Mouse (Mus musculus) lung, adult 2 months (tissue): ENCODE measurements around the gene Clec4b1.
"Not testable (repeated sequence)": the region's sequence is repeated elsewhere in the genome, so short reads cannot be mapped to it uniquely, and the experiment has no call there.

Source experiments
- CTCF ChIP-seq: fragments of 200-500 bp; IDR thresholded peaks from 2 replicates; pipeline ENCODE4 v1.5.1; 2011; ENCODE audit warnings: mild to moderate bottlenecking, low read length, control low read depth; ENCODE audit not compliant: insufficient read depth
- POLR2A ChIP-seq: fragments of 200-500 bp; IDR thresholded peaks from 2 replicates; pipeline ENCODE4 v1.6.1; 2011; ENCODE audit warnings: low read depth, mild to moderate bottlenecking, control low read depth, low read length, borderline replicate concordance; ENCODE audit errors: extremely low read depth

DNA sequence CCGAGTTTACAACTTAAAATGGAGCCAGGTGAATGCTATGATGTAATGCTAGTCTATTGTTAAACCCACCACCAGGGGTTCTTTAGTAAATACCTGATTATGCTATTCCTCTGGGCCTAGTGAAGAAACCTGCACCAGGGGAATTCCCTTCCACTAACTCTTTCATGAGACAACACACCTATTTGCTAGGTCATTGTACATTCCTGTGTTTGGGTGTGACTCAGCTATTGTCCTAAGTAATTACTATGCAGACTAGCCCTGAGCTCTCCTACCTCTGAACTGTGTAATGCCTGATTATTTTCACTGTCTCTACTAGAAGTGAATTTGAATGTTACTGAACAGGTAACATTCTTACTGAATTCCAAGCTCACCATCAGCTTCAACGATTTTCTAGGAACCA, 45.1 kb upstream of the Clec4b1 start:
- not testable (repeated sequence) for TF ChIP-seq POLR2A, CTCF
